Mouse (Mus musculus): Measurements from ENCODE around the gene Nat14. TPM values are rescaled to one million over a fixed set of nuclear protein-coding genes. Genes with fewer than 3 reads are reported as not detected.

Nat14 gene
- polyA plus RNA-seq, 1 experiment from 2014 or later: 5.1 TPM

DNA sequence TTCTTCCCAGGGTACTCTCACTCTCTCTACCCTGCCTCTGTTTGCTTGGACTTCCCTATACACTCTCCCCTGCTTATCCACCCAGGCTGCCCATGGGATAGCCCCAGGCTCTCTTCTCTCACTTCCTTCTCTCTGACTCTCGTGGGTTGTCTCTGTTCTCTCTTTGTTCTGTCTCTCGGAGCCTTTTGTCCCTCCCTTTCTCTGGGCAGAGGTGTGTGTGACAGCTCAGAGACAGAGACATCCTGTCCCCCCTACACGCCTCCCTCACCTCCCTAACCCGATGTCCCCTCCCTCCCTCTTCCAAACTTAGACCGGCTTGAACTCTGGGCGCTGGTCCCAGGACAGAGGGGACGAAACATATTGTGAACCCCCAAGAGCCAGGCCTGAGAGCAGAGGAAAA is 49.9 kb downstream of the Nat14 start:
- H3K9ac ChIP-seq (ENCODE audit: low read length): no peak overlapping the region
- WGBS: 18% methylated on average over 7 of the region's 7 CpGs
- H3K9me3 ChIP-seq (ENCODE audit: control insufficient read depth, low read length): peaks cover under 1% of the 10 kb centered on the region; the same call in 1 of the 2 replicates
- ATAC-seq (ENCODE audit: insufficient number of reproducible peaks, insufficient read depth, low FRiP score, low read depth): no peak
- H3K4me1 ChIP-seq (ENCODE audit: control insufficient read depth in 2 of 2, insufficient read depth in 2 of 2, low read length in 2 of 2): peaks cover 9% of the 10 kb centered on the region in 2 experiments
- H3K4me3 ChIP-seq (ENCODE audit: control insufficient read depth in 1 of 2, insufficient read depth in 1 of 2, low read depth in 1 of 2, low read length in 2 of 2): no peak overlapping the region
- H3K27ac ChIP-seq (replicated peaks in 1 of 2; ENCODE audit: control insufficient read depth in 1 of 2, insufficient read depth in 1 of 2, low read depth in 2 of 2, low read length in 2 of 2): peak overlapping the region in 1 of 2 experiments; percentile 62; a peak in 2 of 4 replicates
- H3K27me3 ChIP-seq (ENCODE audit: control insufficient read depth, insufficient read depth, low read length): no peaks in the 10 kb centered on the region
- no peak overlapping the region for H3K4me2 ChIP-seq (ENCODE audit: low read length)
- H3K36me3 ChIP-seq (ENCODE audit: control insufficient read depth, insufficient read depth, low read length): no peaks in the 10 kb centered on the region

DNA sequence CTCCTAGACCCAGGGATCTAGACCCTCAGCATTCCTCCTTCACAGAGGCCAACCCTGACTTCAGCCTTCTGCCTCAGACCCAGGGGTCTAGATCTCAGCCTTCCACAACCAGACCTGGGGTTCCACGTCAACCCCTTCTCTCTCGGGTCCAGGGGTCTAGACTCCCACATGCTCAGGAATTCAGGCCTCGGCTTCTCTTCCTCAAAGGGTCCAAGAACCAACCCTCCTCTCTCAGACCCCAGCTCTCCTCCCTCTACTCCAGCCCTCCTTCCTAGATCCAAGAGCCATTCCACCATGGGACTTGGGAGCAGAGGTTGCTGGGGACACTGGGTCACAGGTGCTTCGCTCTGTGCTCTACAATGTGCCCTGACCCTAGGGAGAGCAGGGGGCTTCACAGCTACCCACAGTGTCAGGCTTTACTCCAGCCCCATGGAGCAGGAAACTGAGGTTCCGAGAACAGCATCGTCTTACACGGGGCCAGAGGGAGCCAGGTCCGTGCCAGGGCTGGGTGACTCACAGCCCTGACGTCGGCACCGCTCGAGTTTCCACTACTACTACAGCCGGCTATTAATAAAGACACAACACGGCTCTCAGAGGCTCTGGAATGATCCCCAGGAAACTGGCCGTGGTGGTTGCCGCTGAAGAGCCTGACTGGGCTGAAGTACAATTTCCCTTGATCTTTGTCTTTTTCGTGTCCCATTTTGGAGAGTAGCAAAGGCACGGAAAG is 50.7 kb downstream of the Nat14 start:
- H3K36me3 ChIP-seq (ENCODE audit: control insufficient read depth, insufficient read depth, low read length): no peaks in the 10 kb centered on the region
- H3K4me2 ChIP-seq (ENCODE audit: low read length): 0 out of 2 replicates have a peak overlapping the region, but pooled peaks have one; percentile 6
- ATAC-seq (ENCODE audit: insufficient number of reproducible peaks, insufficient read depth, low FRiP score, low read depth): peak; percentile 55
- no peaks in the 10 kb centered on the region for H3K27me3 ChIP-seq (ENCODE audit: control insufficient read depth, insufficient read depth, low read length)
- no peak overlapping the region for H3K4me3 ChIP-seq (ENCODE audit: control insufficient read depth in 1 of 2, insufficient read depth in 1 of 2, low read depth in 1 of 2, low read length in 2 of 2)
- WGBS: 41% methylated on average over 18 of the region's 18 CpGs
- peaks cover 9% of the 10 kb centered on the region in 2 experiments for H3K4me1 ChIP-seq (ENCODE audit: control insufficient read depth in 2 of 2, insufficient read depth in 2 of 2, low read length in 2 of 2)
- H3K27ac ChIP-seq (replicated peaks in 1 of 2; ENCODE audit: control insufficient read depth in 1 of 2, insufficient read depth in 1 of 2, low read depth in 2 of 2, low read length in 2 of 2): peak overlapping the region; percentile 62 to 63
- no peak overlapping the region for H3K9ac ChIP-seq (ENCODE audit: low read length)
- peaks cover 4% of the 10 kb centered on the region; the same call in 1 of the 2 replicates for H3K9me3 ChIP-seq (ENCODE audit: control insufficient read depth, low read length)

Other genes starting within 250 kb of the Nat14 start
- gene Hspbp1, start 237.0 kb upstream of the Nat14 start, polyA plus RNA-seq (2014; fragmentation: Nextera tagmentation; extraction: Ambion mirVana): 65.4 TPM in 2 replicates
- gene Brsk1, start 231.4 kb upstream of the Nat14 start, polyA plus RNA-seq (2014; fragmentation: Nextera tagmentation; extraction: Ambion mirVana): 1.3 and 1.4 TPM in 2 replicates
- gene Tmem150b, start 196.8 kb upstream of the Nat14 start, polyA plus RNA-seq (2014; fragmentation: Nextera tagmentation; extraction: Ambion mirVana): 0.08 TPM in 1 of 2 replicates, not detected in the other
- 47.5 and 47.6 TPM in 2 replicates for gene Kmt5c, start 181.9 kb upstream of the Nat14 start, polyA plus RNA-seq (2014; fragmentation: Nextera tagmentation; extraction: Ambion mirVana)
- 30.4 and 30.6 TPM in 2 replicates for gene Cox6b2, start 168.9 kb upstream of the Nat14 start, polyA plus RNA-seq (2014; fragmentation: Nextera tagmentation; extraction: Ambion mirVana)
- gene Fam71e2, start 150.7 kb upstream of the Nat14 start, polyA plus RNA-seq (2014; fragmentation: Nextera tagmentation; extraction: Ambion mirVana): not detected in 2 replicates
- not detected in 2 replicates for gene Il11, start 139.2 kb upstream of the Nat14 start, polyA plus RNA-seq (2014; fragmentation: Nextera tagmentation; extraction: Ambion mirVana)
- gene Tmem190, start 139.1 kb upstream of the Nat14 start, polyA plus RNA-seq (2014; fragmentation: Nextera tagmentation; extraction: Ambion mirVana): not detected in 2 replicates
- gene Tmem238, start 132.4 kb upstream of the Nat14 start, polyA plus RNA-seq (2014; fragmentation: Nextera tagmentation; extraction: Ambion mirVana): 3.0 and 3.7 TPM in 2 replicates
- gene Rpl28, start 129.2 kb upstream of the Nat14 start, polyA plus RNA-seq (2014; fragmentation: Nextera tagmentation; extraction: Ambion mirVana): 179 and 188 TPM in 2 replicates
- gene Ube2s, start 109.4 kb upstream of the Nat14 start, polyA plus RNA-seq (2014; fragmentation: Nextera tagmentation; extraction: Ambion mirVana): 237 and 408 TPM in 2 replicates
- 0.05 TPM in 1 of 2 replicates, not detected in the other for gene Shisa7, start 77.3 kb upstream of the Nat14 start, polyA plus RNA-seq (2014; fragmentation: Nextera tagmentation; extraction: Ambion mirVana)
- gene Isoc2b, start 51.8 kb upstream of the Nat14 start, polyA plus RNA-seq (2014; fragmentation: Nextera tagmentation; extraction: Ambion mirVana): 4.2 and 4.3 TPM in 2 replicates
- gene Isoc2a, start 44.9 kb upstream of the Nat14 start, polyA plus RNA-seq (2014; fragmentation: Nextera tagmentation; extraction: Ambion mirVana): 1.1 and 1.5 TPM in 2 replicates
- gene Gm36210, start 15.5 kb upstream of the Nat14 start, polyA plus RNA-seq (2014; fragmentation: Nextera tagmentation; extraction: Ambion mirVana): 0.20 TPM in 1 of 2 replicates, not detected in the other
- 2.1 and 3.1 TPM in 2 replicates for gene Zfp628, start 6.8 kb upstream of the Nat14 start, polyA plus RNA-seq (2014; fragmentation: Nextera tagmentation; extraction: Ambion mirVana)
- gene Ssc5d, start 3.8 kb downstream of the Nat14 start, polyA plus RNA-seq (2014; fragmentation: Nextera tagmentation; extraction: Ambion mirVana): 1.4 and 1.9 TPM in 2 replicates
- 6.8 and 8.1 TPM in 2 replicates for gene Sbk2, start 42.4 kb downstream of the Nat14 start, polyA plus RNA-seq (2014; fragmentation: Nextera tagmentation; extraction: Ambion mirVana)
- 0.42 and 0.80 TPM in 2 replicates for gene Sbk3, start 49.1 kb downstream of the Nat14 start, polyA plus RNA-seq (2014; fragmentation: Nextera tagmentation; extraction: Ambion mirVana)
- gene Zfp579, start 74.1 kb downstream of the Nat14 start, polyA plus RNA-seq (2014; fragmentation: Nextera tagmentation; extraction: Ambion mirVana): 29.8 and 33.5 TPM in 2 replicates
- gene Zfp524, start 92.4 kb downstream of the Nat14 start, polyA plus RNA-seq (2014; fragmentation: Nextera tagmentation; extraction: Ambion mirVana): 12.6 and 13.6 TPM in 2 replicates
- gene Fiz1, start 92.7 kb downstream of the Nat14 start, polyA plus RNA-seq (2014; fragmentation: Nextera tagmentation; extraction: Ambion mirVana): 23.4 and 23.8 TPM in 2 replicates
- 0.34 TPM in 1 of 2 replicates, not detected in the other for gene Gm44973, start 93.5 kb downstream of the Nat14 start, polyA plus RNA-seq (2014; fragmentation: Nextera tagmentation; extraction: Ambion mirVana)
- 4.4 and 4.9 TPM in 2 replicates for gene Zfp865, start 98.3 kb downstream of the Nat14 start, polyA plus RNA-seq (2014; fragmentation: Nextera tagmentation; extraction: Ambion mirVana)
- 0.73 and 1.9 TPM in 2 replicates for gene Ccdc106, start 98.5 kb downstream of the Nat14 start, polyA plus RNA-seq (2014; fragmentation: Nextera tagmentation; extraction: Ambion mirVana)
- not detected in 2 replicates for gene 4632433K11Rik, start 112.1 kb downstream of the Nat14 start, polyA plus RNA-seq (2014; fragmentation: Nextera tagmentation; extraction: Ambion mirVana)
- 5.6 TPM in 2 replicates for gene Zfp784, start 116.4 kb downstream of the Nat14 start, polyA plus RNA-seq (2014; fragmentation: Nextera tagmentation; extraction: Ambion mirVana)
- 21.9 and 22.0 TPM in 2 replicates for gene Zfp580, start 129.5 kb downstream of the Nat14 start, polyA plus RNA-seq (2014; fragmentation: Nextera tagmentation; extraction: Ambion mirVana)
- gene U2af2, start 140.1 kb downstream of the Nat14 start, polyA plus RNA-seq (2014; fragmentation: Nextera tagmentation; extraction: Ambion mirVana): 46.8 and 66.2 TPM in 2 replicates
- 50.6 and 52.0 TPM in 2 replicates for gene Epn1, start 158.2 kb downstream of the Nat14 start, polyA plus RNA-seq (2014; fragmentation: Nextera tagmentation; extraction: Ambion mirVana)
- gene Rfpl4, start 194.9 kb downstream of the Nat14 start, polyA plus RNA-seq (2014; fragmentation: Nextera tagmentation; extraction: Ambion mirVana): not detected in 2 replicates
- gene Rasl2-9, start 203.9 kb downstream of the Nat14 start, polyA plus RNA-seq (2014; fragmentation: Nextera tagmentation; extraction: Ambion mirVana): 2.2 and 2.5 TPM in 2 replicates
- 0.01 TPM in 1 of 2 replicates, not detected in the other for gene Vmn1r55, start 227.6 kb downstream of the Nat14 start, polyA plus RNA-seq (2014; fragmentation: Nextera tagmentation; extraction: Ambion mirVana)

Measured in heart, embryonic 14.5 days (tissue).